Mouse (Mus musculus) urinary bladder, postnatal 25 days (tissue): ENCODE data around the gene Fbxo24.

Experiments
- DNase-seq: peaks from one replicate; pipeline ENCODE4 v3.0.0; 2022; ENCODE audit warnings: low spot score

Fbxo24 gene

GRCm38 (mm10) chr5:137600619-137601364 is 28.0 kb downstream of the Fbxo24 start, which contains the start of gene Mospd3:
Gene Mospd3, minus strand, starts transcription at chr5:137601058.
- peak; percentile 97 for DNase-seq

GRCm38 (mm10) chr5:137600281-137600618 is 28.6 kb downstream of the Fbxo24 start:
- DNase-seq, result no peak

- DNase-seq, result no peak
Observed at GRCm38 (mm10) chr5:137599600-137599999, 29.2 kb downstream of the Fbxo24 start.

- no peak for DNase-seq
Observed at GRCm38 (mm10) chr5:137598100-137598826, 30.5 kb downstream of the Fbxo24 start.

GRCm38 (mm10) chr5:137597625-137598024 is 31.2 kb downstream of the Fbxo24 start:
- DNase-seq, result no peak

GRCm38 (mm10) chr5:137596601-137597261 is 32.1 kb downstream of the Fbxo24 start:
- DNase-seq, result no peak

GRCm38 (mm10) chr5:137595921-137596320 is 32.9 kb downstream of the Fbxo24 start:
- no peak for DNase-seq

- no peak for DNase-seq
Observed at GRCm38 (mm10) chr5:137590507-137590906, 38.3 kb downstream of the Fbxo24 start.

- peak; percentile 70 for DNase-seq
Observed at GRCm38 (mm10) chr5:137584976-137585375, 43.8 kb downstream of the Fbxo24 start.

GRCm38 (mm10) chr5:137583670-137584169 is 45.1 kb downstream of the Fbxo24 start:
- DNase-seq, result no peak

- DNase-seq, result no peak
Observed at GRCm38 (mm10) chr5:137582702-137583101, 46.1 kb downstream of the Fbxo24 start.

GRCm38 (mm10) chr5:137580246-137580645 is 48.6 kb downstream of the Fbxo24 start:
- DNase-seq, result no peak

- peak; percentile 36 for DNase-seq
Observed at GRCm38 (mm10) chr5:137574470-137574901, 54.3 kb downstream of the Fbxo24 start.

- no peak for DNase-seq
Observed at GRCm38 (mm10) chr5:137570691-137571586, 57.9 kb downstream of the Fbxo24 start.

GRCm38 (mm10) chr5:137570181-137570580 is 58.6 kb downstream of the Fbxo24 start:
- no peak for DNase-seq

GRCm38 (mm10) chr5:137569665-137570064 is 59.1 kb downstream of the Fbxo24 start, which contains the start of gene Tfr2:
Gene Tfr2, plus strand, starts transcription at chr5:137569840.
- DNase-seq, result peak; percentile 33

GRCm38 (mm10) chr5:137569031-137569430 is 59.8 kb downstream of the Fbxo24 start:
- DNase-seq, result no peak

- no peak for DNase-seq
Observed at GRCm38 (mm10) chr5:137568223-137568798, 60.5 kb downstream of the Fbxo24 start.

- no peak for DNase-seq
Observed at GRCm38 (mm10) chr5:137566416-137566815, 62.4 kb downstream of the Fbxo24 start.

GRCm38 (mm10) chr5:137565744-137566143 is 63.1 kb downstream of the Fbxo24 start:
- no peak for DNase-seq

GRCm38 (mm10) chr5:137562965-137563364 is 65.8 kb downstream of the Fbxo24 start:
- DNase-seq, result no peak
